Mouse (Mus musculus): ENCODE results near the gene Cog1.

Cog1 gene

GRCm38 (mm10) chr11:113708629-113709213 is 59.8 kb downstream of the Cog1 start:
- DNase-seq, result no peak

DNA sequence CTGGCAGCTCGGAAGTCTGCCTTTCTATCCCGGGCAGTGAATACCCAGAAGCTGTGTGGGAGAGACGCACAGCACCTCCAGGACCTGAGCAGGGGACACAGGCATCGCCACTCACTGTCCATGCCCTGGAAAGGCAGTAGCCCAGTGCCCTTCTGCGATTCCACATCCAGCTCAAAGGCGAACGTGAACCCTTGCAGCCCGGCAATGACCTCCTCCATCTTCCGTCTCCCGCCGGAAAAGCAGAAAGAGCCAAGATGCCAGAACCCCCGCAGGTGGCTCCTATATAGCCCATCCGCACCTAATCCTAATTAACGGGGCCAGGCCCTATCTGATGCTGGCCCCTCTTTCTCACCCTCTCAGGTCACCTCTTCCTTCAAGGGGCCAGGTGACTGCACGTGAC is 60.3 kb downstream of the Cog1 start:
- DNase-seq, result no peak

- DNase-seq, result no peak
These were observed 60.8 kb downstream of the Cog1 start, which contains the start of gene Cpsf4l for GRCm38 (mm10) chr11:113709731-113710256. Cpsf4l (minus strand) TSS chr11:113710017.

GRCm38 (mm10) chr11:113710257-113710777 is 61.3 kb downstream of the Cog1 start:
- DNase-seq, result no peak

- no peak for DNase-seq
These were observed 62.1 kb downstream of the Cog1 start for GRCm38 (mm10) chr11:113711061-113711460.

DNA sequence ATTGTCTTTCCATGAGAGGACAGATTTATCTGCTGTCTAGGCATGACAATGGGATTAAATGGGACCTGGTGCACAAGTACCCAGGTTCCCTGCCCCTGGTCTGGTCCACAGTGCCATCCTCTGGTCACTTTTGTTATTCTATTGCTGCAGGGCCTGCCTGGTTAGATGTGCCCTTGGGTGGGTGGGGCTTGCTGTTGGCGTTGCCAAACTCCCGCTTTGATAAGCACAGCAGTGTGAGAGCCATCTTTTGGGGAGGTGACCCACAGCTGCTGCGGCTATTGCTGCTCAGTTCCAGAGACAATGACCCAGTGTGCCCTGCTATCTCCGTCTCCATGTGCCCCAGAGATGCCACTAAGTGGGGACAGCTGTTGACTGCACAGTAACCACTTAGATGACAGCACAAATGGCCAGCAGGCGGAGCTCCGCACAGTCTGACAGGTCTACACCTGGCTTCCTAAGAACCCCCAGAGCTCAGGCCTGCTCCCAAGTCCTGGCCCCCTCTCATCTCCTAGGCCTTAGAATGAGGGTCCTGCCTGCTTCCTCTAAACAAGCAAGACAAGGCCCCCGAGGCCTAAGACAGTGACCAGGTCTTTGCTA is 66.2 kb downstream of the Cog1 start:
- DNase-seq, result no peak

GRCm38 (mm10) chr11:113716132-113716531 is 67.2 kb downstream of the Cog1 start:
- no peak for DNase-seq

Data from kidney, adult 8-10 months (tissue).